Mouse (Mus musculus): ENCODE results near the gene Traf1. TPM values are rescaled to one million over a fixed set of nuclear protein-coding genes. Genes with fewer than 3 reads are reported as not detected.

Gene Traf1
- polyA plus RNA-seq, 1 experiment from 2014 or later, result 1.3 TPM

DNA sequence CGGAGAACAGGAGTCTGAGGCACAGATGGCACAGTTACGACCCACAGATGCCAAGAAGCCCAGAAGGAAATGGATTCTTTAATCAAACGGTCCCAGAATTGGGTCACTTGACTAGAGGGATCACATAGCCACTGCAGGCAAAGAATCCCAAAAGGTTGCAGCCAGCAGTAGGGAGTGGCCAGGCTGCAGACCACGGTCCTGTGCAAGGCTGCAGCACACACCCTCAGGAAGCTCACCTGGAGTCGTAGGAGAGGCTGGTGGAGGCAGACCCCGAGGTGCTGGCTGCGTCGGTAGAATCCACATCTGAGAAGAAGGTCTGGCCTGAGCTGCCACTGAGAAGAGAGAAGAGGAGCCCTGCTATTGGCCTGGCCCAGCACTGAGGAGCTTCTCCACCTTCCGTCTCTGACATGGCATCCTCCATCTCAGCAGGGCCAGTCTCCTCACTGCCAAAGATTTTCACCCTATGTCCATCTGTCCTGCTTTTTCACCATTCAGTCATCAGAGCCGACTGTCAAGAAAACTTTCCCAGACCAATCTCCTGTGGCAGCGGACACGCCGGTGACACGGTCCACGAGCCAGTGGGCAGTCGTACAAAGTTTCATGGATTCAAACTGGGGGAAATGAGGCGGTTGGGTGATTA, 64.6 kb downstream of the Traf1 start:
- Histone ChIP-seq H3K36me3 (ENCODE audit: control insufficient read depth, insufficient read depth, low read length) (no peaks in the 10 kb centered on the region), H3K27ac (ENCODE audit: low read depth, low read length) (no peak overlapping the region), H3K4me1 (ENCODE audit: control insufficient read depth, insufficient read depth, low read length) (no peaks in the 10 kb centered on the region), H3K27me3 (ENCODE audit: control insufficient read depth, insufficient read depth, low read length) (0 out of 2 replicates have a peak, but pooled peaks cover 3% of the 10 kb centered on the region), H3K4me3 (ENCODE audit: low read depth, low read length) (no peak overlapping the region), H3K4me2 (no peak overlapping the region), H3K9me3 (replicated peaks; ENCODE audit: control insufficient read depth, low read length) (no peaks in the 10 kb centered on the region), H3K9ac (ENCODE audit: low read depth, low read length) (no peak overlapping the region)
- 83% methylated on average over 17 of the region's 17 CpGs for WGBS (ENCODE audit: insufficient replicate concordance)
- ATAC-seq (replicated peaks; ENCODE audit: insufficient number of reproducible peaks, low FRiP score, low TSS enrichment), result no peak

DNA sequence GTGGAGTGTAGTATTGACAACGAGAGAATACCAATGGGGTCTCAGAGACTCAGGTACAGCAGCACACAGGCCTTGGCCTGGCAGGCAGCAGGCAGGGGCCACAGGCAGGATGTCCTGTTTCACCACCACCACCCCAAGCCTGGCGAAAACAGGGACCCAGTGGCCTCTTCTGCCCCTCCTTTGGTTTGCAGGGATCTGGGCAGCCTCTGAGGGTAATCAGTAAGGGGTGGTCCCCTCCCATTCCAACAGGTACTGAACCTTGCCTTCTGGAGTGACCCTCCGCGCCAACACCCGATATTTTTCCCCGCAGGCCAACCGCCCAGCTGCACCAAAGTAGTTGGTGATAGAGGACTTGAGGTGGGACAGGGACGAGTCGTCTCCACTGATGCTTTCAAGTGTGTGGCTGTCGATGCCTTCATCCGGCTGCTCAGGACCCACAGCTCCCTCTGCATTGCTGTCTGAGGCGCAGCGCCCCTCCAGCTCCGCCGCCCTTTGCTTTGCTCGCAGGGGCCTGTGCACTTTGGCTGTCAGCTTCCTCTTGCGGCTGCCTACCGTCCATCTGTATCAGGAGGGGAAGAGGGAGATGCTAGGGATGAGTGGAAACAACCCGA, 66.0 kb downstream of the Traf1 start:
- ATAC-seq (replicated peaks; ENCODE audit: insufficient number of reproducible peaks, low FRiP score, low TSS enrichment), result no peak

DNA sequence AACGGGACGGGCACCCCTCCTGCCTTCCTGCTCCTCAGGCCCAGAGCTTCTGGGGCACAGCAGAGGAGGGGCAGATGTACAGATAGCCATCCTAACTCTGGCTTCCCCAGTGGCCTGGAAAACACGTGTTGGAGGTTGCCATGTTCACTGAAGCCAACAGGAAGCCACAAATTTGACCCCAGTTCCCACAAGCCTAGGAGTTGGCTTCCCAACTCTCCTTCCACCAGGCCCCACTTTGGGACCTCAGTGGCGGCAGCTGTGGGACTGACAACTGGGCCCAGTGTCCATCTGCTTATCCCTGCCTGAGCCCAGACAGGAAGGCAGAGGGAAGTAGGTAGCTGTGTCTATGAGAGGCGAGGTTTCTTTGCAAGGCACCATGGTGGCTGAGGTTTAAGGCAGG, 67.6 kb downstream of the Traf1 start:
- ATAC-seq (replicated peaks; ENCODE audit: insufficient number of reproducible peaks, low FRiP score, low TSS enrichment), result no peak
- 58% methylated on average over 5 of the region's 5 CpGs for WGBS (ENCODE audit: insufficient replicate concordance)
- Histone ChIP-seq H3K9ac (ENCODE audit: low read depth, low read length) (no peak overlapping the region), H3K4me3 (ENCODE audit: low read depth, low read length) (no peak overlapping the region), H3K27ac (ENCODE audit: low read depth, low read length) (no peak overlapping the region), H3K4me2 (no peak overlapping the region), H3K36me3 (ENCODE audit: control insufficient read depth, insufficient read depth, low read length) (no peaks in the 10 kb centered on the region), H3K9me3 (replicated peaks; ENCODE audit: control insufficient read depth, low read length) (no peaks in the 10 kb centered on the region), H3K4me1 (ENCODE audit: control insufficient read depth, insufficient read depth, low read length) (no peaks in the 10 kb centered on the region), H3K27me3 (ENCODE audit: control insufficient read depth, insufficient read depth, low read length) (0 out of 2 replicates have a peak, but pooled peaks cover 3% of the 10 kb centered on the region)

More for the DNA sequence above, 66.0 kb downstream of the Traf1 start:
- Histone ChIP-seq H3K27me3 (ENCODE audit: control insufficient read depth, insufficient read depth, low read length) (0 out of 2 replicates have a peak, but pooled peaks cover 3% of the 10 kb centered on the region), H3K27ac (ENCODE audit: low read depth, low read length) (no peak overlapping the region), H3K4me3 (ENCODE audit: low read depth, low read length) (no peak overlapping the region), H3K36me3 (ENCODE audit: control insufficient read depth, insufficient read depth, low read length) (no peaks in the 10 kb centered on the region), H3K4me2 (no peak overlapping the region), H3K9me3 (replicated peaks; ENCODE audit: control insufficient read depth, low read length) (no peaks in the 10 kb centered on the region), H3K4me1 (ENCODE audit: control insufficient read depth, insufficient read depth, low read length) (no peaks in the 10 kb centered on the region), H3K9ac (ENCODE audit: low read depth, low read length) (no peak overlapping the region)
- WGBS (ENCODE audit: insufficient replicate concordance), result 63% methylated on average over 19 of the region's 19 CpGs

Other genes starting within 250 kb of the Traf1 start
- gene Gapvd1, start 206.5 kb downstream of the Traf1 start, polyA plus RNA-seq (2014; fragmentation: Nextera tagmentation; extraction: Ambion mirVana), result 65.0 and 70.8 TPM in 2 replicates
- gene Hspa5, start 189.8 kb downstream of the Traf1 start, polyA plus RNA-seq (2014; fragmentation: Nextera tagmentation; extraction: Ambion mirVana), result 931 and 1,133 TPM in 2 replicates
- gene Rabepk, start 161.9 kb downstream of the Traf1 start, polyA plus RNA-seq (2014; fragmentation: Nextera tagmentation; extraction: Ambion mirVana), result 29.2 and 29.7 TPM in 2 replicates
- gene Fbxw2, start 135.5 kb downstream of the Traf1 start, polyA plus RNA-seq (2014; fragmentation: Nextera tagmentation; extraction: Ambion mirVana), result 46.9 and 61.2 TPM in 2 replicates
- not detected in 2 replicates for gene Gm34653, start 128.8 kb downstream of the Traf1 start, polyA plus RNA-seq (2014; fragmentation: Nextera tagmentation; extraction: Ambion mirVana)
- gene Cutal, start 87.4 kb downstream of the Traf1 start, polyA plus RNA-seq (2014; fragmentation: Nextera tagmentation; extraction: Ambion mirVana), result 0.14 TPM in 1 of 2 replicates, not detected in the other
- gene Psmd5, start 86.8 kb downstream of the Traf1 start, polyA plus RNA-seq (2014; fragmentation: Nextera tagmentation; extraction: Ambion mirVana), result 68.0 and 71.6 TPM in 2 replicates
- gene Phf19, start 47.7 kb downstream of the Traf1 start, polyA plus RNA-seq (2014; fragmentation: Nextera tagmentation; extraction: Ambion mirVana), result 2.7 and 5.3 TPM in 2 replicates
- 0.17 TPM in 1 of 2 replicates, not detected in the other for gene Hc, start 99.7 kb upstream of the Traf1 start, polyA plus RNA-seq (2014; fragmentation: Nextera tagmentation; extraction: Ambion mirVana)
- 0.34 and 0.99 TPM in 2 replicates for gene AI182371, start 139.8 kb upstream of the Traf1 start, polyA plus RNA-seq (2014; fragmentation: Nextera tagmentation; extraction: Ambion mirVana)
- 18.9 and 23.0 TPM in 2 replicates for gene Cntrl, start 147.7 kb upstream of the Traf1 start, polyA plus RNA-seq (2014; fragmentation: Nextera tagmentation; extraction: Ambion mirVana)
- 212 and 239 TPM in 2 replicates for gene Rab14, start 239.3 kb upstream of the Traf1 start, polyA plus RNA-seq (2014; fragmentation: Nextera tagmentation; extraction: Ambion mirVana)